ENCODE assay signal across 21 mouse cellular contexts in the genomic region with DNA sequence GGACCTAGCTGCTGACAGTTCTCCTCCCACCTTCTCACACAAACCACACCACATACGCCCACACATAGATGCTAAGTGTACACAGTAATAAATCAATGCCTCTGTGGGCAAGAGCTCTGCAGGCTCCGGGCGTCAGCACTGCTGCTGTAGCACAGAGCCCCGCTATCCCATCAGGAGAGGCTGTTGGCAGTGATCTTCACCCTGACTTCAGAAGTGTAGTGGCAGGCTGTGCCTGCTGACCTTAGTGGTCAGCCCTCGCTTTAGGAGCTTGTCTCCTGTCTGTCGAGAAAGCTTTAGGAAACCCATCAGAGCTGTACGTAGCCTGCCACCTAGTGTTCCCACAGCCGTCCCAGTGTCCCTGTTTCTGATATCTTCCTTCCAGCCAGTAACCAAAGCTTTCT. TPM values are rescaled to one million over a fixed set of nuclear protein-coding genes. Genes with fewer than 3 reads are reported as not detected.
DNase-seq lines count a peak whose midpoint lies in the region; ATAC-seq lines count a peak whose summit lies in the region.
"Had no signal": no experiment of that assay in that cellular context is flagged by ENCODE, and none has a peak within 500 bp of the region (broad histone marks: within the 10 kb centered on the region; RNA-seq: fewer than 3 reads in every experiment).

No protein-coding gene starts in this region.

- no peak for DNase-seq in frontal cortex, postnatal 14 days (ENCODE audit: low spot score in 2 of 2)
- DNase-seq in layer of hippocampus, adult 11-12 months (ENCODE audit: low spot score) = peak; percentile 28
- no peak for DNase-seq in layer of hippocampus, postnatal 10 days (ENCODE audit: low spot score in 2 of 2)
- DNase-seq in right cerebral cortex, adult 18-20 months = peak; percentile 57
- DNase-seq in right cerebral cortex, postnatal 4 days = no peak
- peak; percentile 48 for DNase-seq in telencephalon, adult 2 months (ENCODE audit: low read depth, low spot score)
- DNase-seq in adrenal gland, postnatal 10 days = no peak
- DNase-seq: adrenal gland, postnatal 36 days; cerebellum, adult 9-11 months; gastrocnemius, postnatal 14 days; heart, postnatal 4 days; kidney, adult 18-20 months; liver, embryonic 13.5 days; lung, postnatal 10 days; thymus, adult 2 months had no signal

- ATAC-seq in frontal cortex, adult (ENCODE audit: low TSS enrichment) = peak; percentile 91
- ATAC-seq: activated CD4-positive, CD25-positive, alpha-beta regulatory T cell, adult 4 months; forebrain, embryonic 14.5 days; hindbrain, postnatal 0 days had no signal

RNA-seq across cellular contexts. Expression of a gene that starts 32.2 kb away (rescaled TPM):
- total RNA-seq in layer of hippocampus, postnatal 10 days (2021) = not detected
- total RNA-seq in adrenal gland, postnatal 10 days (2021) = not detected
- total RNA-seq: adrenal gland, postnatal 36 days; gastrocnemius, postnatal 14 days; heart, postnatal 4 days; hindbrain, postnatal 0 days; left cerebral cortex, postnatal 14 days; neutrophil, adult 5-6 weeks had no signal

RNA-seq across cellular contexts. Expression of a gene that starts 49.0 kb away (rescaled TPM):
- total RNA-seq in layer of hippocampus, postnatal 10 days (2021) = 100 to 1,000 TPM; 310 to 332 TPM
- 100 to 1,000 TPM in 1 of 2 experiments, 10 to 100 TPM in 1; 90.0 to 134 TPM for total RNA-seq in adrenal gland, postnatal 10 days (2021)

RNA-seq across cellular contexts. Expression of a gene that starts 52.3 kb away (rescaled TPM):
- 1,000 to 10,000 TPM; 1,024 to 1,059 TPM for total RNA-seq in layer of hippocampus, postnatal 10 days (2021)
- total RNA-seq in adrenal gland, postnatal 10 days (2021) = 100 to 1,000 TPM; 271 to 276 TPM

Comparison
In these comparisons a context has a peak if more than half of its experiments do, and no peak if none do; other contexts are left out.
1. DNase-seq: peak in layer of hippocampus, adult 11-12 months (single experiment), right cerebral cortex, adult 18-20 months (single experiment) and telencephalon, adult 2 months (single experiment); none in frontal cortex, postnatal 14 days (0 of 2), layer of hippocampus, postnatal 10 days (0 of 2), right cerebral cortex, postnatal 4 days (single experiment) and adrenal gland, postnatal 10 days (single experiment).